Mouse (Mus musculus): ENCODE measurements around the gene Mfsd4a.

Gene Mfsd4a

GRCm38 (mm10) chr1:132067261-132068255, at the start of gene Mfsd4a:
TSS of gene Mfsd4a (minus strand) at chr1:132068062.
- DNase-seq (ENCODE audit: low read depth, low spot score): peak; percentile 42

GRCm38 (mm10) chr1:132116606-132117005, 48.7 kb upstream of the Mfsd4a start:
- peak; percentile 82 for DNase-seq (ENCODE audit: low read depth, low spot score)

- no peak for DNase-seq (ENCODE audit: low read depth, low spot score)
These were observed 45.2 kb upstream of the Mfsd4a start for GRCm38 (mm10) chr1:132113098-132113497.

GRCm38 (mm10) chr1:132112426-132112825, 44.6 kb upstream of the Mfsd4a start:
- no peak for DNase-seq (ENCODE audit: low read depth, low spot score)

GRCm38 (mm10) chr1:132111411-132111810, 43.5 kb upstream of the Mfsd4a start:
- DNase-seq (ENCODE audit: low read depth, low spot score): no peak

- DNase-seq (ENCODE audit: low read depth, low spot score): no peak
These were observed 41.5 kb upstream of the Mfsd4a start for GRCm38 (mm10) chr1:132109368-132109767.

GRCm38 (mm10) chr1:132104353-132104752, 36.5 kb upstream of the Mfsd4a start:
- DNase-seq (ENCODE audit: low read depth, low spot score): no peak

GRCm38 (mm10) chr1:132101953-132102697, 34.3 kb upstream of the Mfsd4a start:
- no peak for DNase-seq (ENCODE audit: low read depth, low spot score)

- DNase-seq (ENCODE audit: low read depth, low spot score): no peak
These were observed 31.9 kb upstream of the Mfsd4a start for GRCm38 (mm10) chr1:132099775-132100174.

GRCm38 (mm10) chr1:132099016-132099415, 31.2 kb upstream of the Mfsd4a start:
- DNase-seq (ENCODE audit: low read depth, low spot score): no peak

- no peak for DNase-seq (ENCODE audit: low read depth, low spot score)
These were observed 30.2 kb upstream of the Mfsd4a start for GRCm38 (mm10) chr1:132098076-132098475.

GRCm38 (mm10) chr1:132095356-132096004, 27.6 kb upstream of the Mfsd4a start:
- DNase-seq (ENCODE audit: low read depth, low spot score): no peak

- DNase-seq (ENCODE audit: low read depth, low spot score): no peak
These were observed 25.4 kb upstream of the Mfsd4a start for GRCm38 (mm10) chr1:132093269-132093668.

GRCm38 (mm10) chr1:132090266-132090665, 22.4 kb upstream of the Mfsd4a start:
- DNase-seq (ENCODE audit: low read depth, low spot score): no peak

- no peak for DNase-seq (ENCODE audit: low read depth, low spot score)
These were observed 21.9 kb upstream of the Mfsd4a start for GRCm38 (mm10) chr1:132089767-132090166.

- no peak for DNase-seq (ENCODE audit: low read depth, low spot score)
These were observed 20.4 kb upstream of the Mfsd4a start for GRCm38 (mm10) chr1:132088181-132088671.

- DNase-seq (ENCODE audit: low read depth, low spot score): no peak
These were observed 17.6 kb upstream of the Mfsd4a start for GRCm38 (mm10) chr1:132085181-132086049.

GRCm38 (mm10) chr1:132078413-132078812, 10.6 kb upstream of the Mfsd4a start:
- no peak for DNase-seq (ENCODE audit: low read depth, low spot score)

GRCm38 (mm10) chr1:132075576-132075975, 7.7 kb upstream of the Mfsd4a start:
- no peak for DNase-seq (ENCODE audit: low read depth, low spot score)

- no peak for DNase-seq (ENCODE audit: low read depth, low spot score)
These were observed 2.8 kb upstream of the Mfsd4a start for GRCm38 (mm10) chr1:132070659-132071058.

GRCm38 (mm10) chr1:132069436-132069835, 1.6 kb upstream of the Mfsd4a start:
- DNase-seq (ENCODE audit: low read depth, low spot score): no peak

Data from CD4-positive, CD25-positive, alpha-beta regulatory T cell, adult 2 months (primary cell).